8 mouse cellular contexts compared by ENCODE assay signal in genomic region chr6:136466956-136467750, GRCm38 (mm10). TPM values are rescaled to one million over a fixed set of nuclear protein-coding genes. Genes with fewer than 3 reads are reported as not detected.
DNase-seq lines count a peak whose midpoint lies in the region; ATAC-seq and TF ChIP-seq lines count a peak whose summit lies in the region.

No protein-coding gene starts in this region.

- 0 out of 2 replicates have a peak, but pooled peaks cover 3% of the 10 kb centered on the region for H3K9me3 ChIP-seq in limb, embryonic 12.5 days
- peaks cover 4% of the 10 kb centered on the region; the same call in 1 of the 2 replicates for H3K9me3 ChIP-seq in midbrain, embryonic 13.5 days

- H3K4me3 ChIP-seq in limb, embryonic 12.5 days (replicated peaks): no peak overlapping the region
- no peak overlapping the region for H3K4me3 ChIP-seq in midbrain, embryonic 13.5 days (replicated peaks)
- H3K4me3 ChIP-seq in small intestine, adult 2 months (ENCODE audit: low read depth, low read length): no peak overlapping the region

- intact Hi-C loops in gastrocnemius, postnatal 36 days (cut with DNase I): loop anchor here (2.0 to 5.0 kb wide), 3 partner anchors 45 to 88 kb away; no protein-coding TSS in a partner anchor

- H3K27ac ChIP-seq in limb, embryonic 12.5 days: peak overlapping the region; percentile 97
- H3K27ac ChIP-seq in midbrain, embryonic 13.5 days: peak overlapping the region; percentile 96
- peak overlapping the region; percentile 79 for H3K27ac ChIP-seq in small intestine, adult 2 months (ENCODE audit: insufficient read depth, low read depth, low read length)

- no peaks in the 10 kb centered on the region for H3K27me3 ChIP-seq in limb, embryonic 12.5 days
- no peaks in the 10 kb centered on the region for H3K27me3 ChIP-seq in midbrain, embryonic 13.5 days
- no peaks in the 10 kb centered on the region for H3K27me3 ChIP-seq in small intestine, adult 2 months (ENCODE audit: control insufficient read depth, insufficient read depth, low read length)

- ATAC-seq in limb, embryonic 12.5 days (ENCODE audit: insufficient number of reproducible peaks, insufficient read depth, low FRiP score, low TSS enrichment, low read depth): no peak
- no peak for ATAC-seq in midbrain, embryonic 13.5 days
- ATAC-seq in granulocyte monocyte progenitor cell, adult 5-6 weeks (replicated peaks; ENCODE audit: poor library complexity, severe bottlenecking): no peak

- H3K4me2 ChIP-seq in limb, embryonic 12.5 days: no peak overlapping the region
- H3K4me2 ChIP-seq in midbrain, embryonic 13.5 days (replicated peaks): no peak overlapping the region

- WGBS in limb, embryonic 12.5 days: 63% methylated on average over 14 of the region's 14 CpGs
- whole genome bisulfite sequencing in midbrain, embryonic 13.5 days: 59% methylated on average over 14 of the region's 14 CpGs
- WGBS in small intestine, adult 2 months: 57% methylated on average over 14 of the region's 14 CpGs

- DNase-seq in adrenal gland, adult 8-10 months: peak; percentile 73
- DNase-seq in embryo, embryonic 11.5 days (ENCODE audit: low read depth, low spot score): peak; percentile 53
- peak; percentile 85 for DNase-seq in gastrocnemius, postnatal 36 days
- DNase-seq in kidney, adult 11 months: peak; percentile 79

- no peaks in the 10 kb centered on the region for H3K36me3 ChIP-seq in limb, embryonic 12.5 days
- no peaks in the 10 kb centered on the region for H3K36me3 ChIP-seq in midbrain, embryonic 13.5 days
- H3K36me3 ChIP-seq in small intestine, adult 2 months (ENCODE audit: control insufficient read depth, insufficient read depth, low read length): no peaks in the 10 kb centered on the region

- peaks cover 29% of the 10 kb centered on the region for H3K4me1 ChIP-seq in limb, embryonic 12.5 days (replicated peaks)
- H3K4me1 ChIP-seq in midbrain, embryonic 13.5 days (replicated peaks): peaks cover 38% of the 10 kb centered on the region
- H3K4me1 ChIP-seq in small intestine, adult 2 months (ENCODE audit: control insufficient read depth, insufficient read depth, insufficient read length, low read length): peaks cover 31% of the 10 kb centered on the region

- no peak overlapping the region for H3K9ac ChIP-seq in limb, embryonic 12.5 days (replicated peaks)
- H3K9ac ChIP-seq in midbrain, embryonic 13.5 days (replicated peaks): no peak overlapping the region

- peak; percentile 80; the same call in 1 of the 2 replicates for TF ChIP-seq CTCF in small intestine, adult 2 months (IDR thresholded peaks at IDR 0.05; ENCODE audit: extremely low read depth, insufficient read length, insufficient replicate concordance, low read depth, low read length)

- no peak for TF ChIP-seq POLR2A in small intestine, adult 2 months (IDR thresholded peaks at IDR 0.05; ENCODE audit: low read depth, low read length)

RNA-seq across cellular contexts. Expression of gene Atf7ip, which starts 38.8 kb away (rescaled TPM):
- total RNA-seq in adrenal gland, adult 8-10 months (2022): 100 to 1,000 TPM in 2 of 4 experiments, 10 to 100 TPM in 2; 79.2 to 127 (median 99.1) TPM
- total RNA-seq in gastrocnemius, postnatal 36 days (2021): 10 to 100 TPM; 31.6 to 41.6 TPM
- 43.5 and 51.0 TPM in 2 replicates for polyA plus RNA-seq in limb, embryonic 12.5 days (2016; fragmentation: Nextera tagmentation; extraction: Ambion mirVana)
- 48.5 and 49.9 TPM in 2 replicates for polyA plus RNA-seq in midbrain, embryonic 13.5 days (2015; fragmentation: Nextera tagmentation; extraction: Ambion mirVana)
- 9.4 and 19.0 TPM in 2 replicates for polyA plus RNA-seq in small intestine, adult 2 months (2012; rRNA removed)
- total RNA-seq in granulocyte monocyte progenitor cell, adult 5-6 weeks (2014; fragmentation: Nextera tagmentation): 94.1 and 126 TPM in 2 replicates
- 32.3 and 43.4 TPM in 2 replicates for total RNA-seq in granulocyte monocyte progenitor cell, adult 5-6 weeks (2017)

RNA-seq across cellular contexts. Expression of gene E330021D16Rik, which starts 51.8 kb away (rescaled TPM):
- total RNA-seq in adrenal gland, adult 8-10 months (2022): not detected
- not detected for total RNA-seq in gastrocnemius, postnatal 36 days (2021)
- not detected in 2 replicates for polyA plus RNA-seq in limb, embryonic 12.5 days (2016; fragmentation: Nextera tagmentation; extraction: Ambion mirVana)
- polyA plus RNA-seq in midbrain, embryonic 13.5 days (2015; fragmentation: Nextera tagmentation; extraction: Ambion mirVana): not detected in 2 replicates
- not detected in 2 replicates for polyA plus RNA-seq in small intestine, adult 2 months (2012; rRNA removed)
- total RNA-seq in granulocyte monocyte progenitor cell, adult 5-6 weeks (2014; fragmentation: Nextera tagmentation): not detected in 2 replicates
- total RNA-seq in granulocyte monocyte progenitor cell, adult 5-6 weeks (2017): not detected in 2 replicates
